Mouse (Mus musculus) testis, adult 2 months (tissue): ENCODE measurements at regions not wholly inside any gene's neighbourhood (a gene's known extent, or its start where the extent isn't known, plus 50 kb on each side); places are given as distances from the start of the nearest gene placed in this dataset.

Source experiments
- CTCF ChIP-seq: fragments of 200-500 bp; IDR thresholded peaks from 2 replicates; pipeline ENCODE4 v1.5.1; 2012; ENCODE audit warnings: low read depth, mild to moderate bottlenecking, inconsistent platforms, low read length, moderate library complexity; ENCODE audit not compliant: control insufficient read depth, insufficient read depth, insufficient replicate concordance
- POLR2A ChIP-seq: fragments of 200-500 bp; IDR thresholded peaks from 2 replicates; pipeline ENCODE4 v1.6.1; 2012; ENCODE audit warnings: low read depth, mild to moderate bottlenecking, inconsistent platforms, low read length, moderate library complexity; ENCODE audit not compliant: control insufficient read depth

DNA sequence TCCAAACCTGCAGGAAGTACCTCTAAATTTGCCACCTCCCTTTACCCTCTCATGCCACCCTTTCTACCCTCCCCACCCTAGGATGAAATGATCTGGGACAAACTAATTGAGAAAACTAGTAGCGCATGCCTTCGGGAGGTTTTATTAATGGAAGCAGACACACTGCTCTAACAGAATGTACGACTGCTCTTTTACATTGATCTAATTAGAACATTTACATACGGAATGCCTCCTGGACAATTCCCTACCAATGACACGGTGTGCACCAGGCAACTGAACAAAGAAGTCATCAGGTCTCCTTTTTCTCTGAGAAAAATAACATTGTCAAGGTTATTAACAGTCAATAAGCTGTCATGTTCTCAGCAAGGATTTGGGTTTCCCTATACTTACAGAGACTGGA is 180.5 kb downstream of the Rpl36a-ps1 start:
- no peak for TF ChIP-seq POLR2A
- TF ChIP-seq CTCF = no peak
